Mouse (Mus musculus): ENCODE measurements around the gene Calm5. TPM values are rescaled to one million over a fixed set of nuclear protein-coding genes. Genes with fewer than 3 reads are reported as not detected.

The Calm5 gene
- polyA plus RNA-seq, 1 experiment from 2014 or later = not detected

Other genes with a start within 250 kb of the Calm5 start
- 30.6 and 31.3 TPM in 2 replicates for gene Fam208b, start 243.1 kb upstream of the Calm5 start, polyA plus RNA-seq (2014; fragmentation: Nextera tagmentation; extraction: Ambion mirVana)
- gene Asb13, start 220.1 kb upstream of the Calm5 start, polyA plus RNA-seq (2014; fragmentation: Nextera tagmentation; extraction: Ambion mirVana) = 13.2 and 14.8 TPM in 2 replicates
- gene Calml3, start 49.9 kb upstream of the Calm5 start, polyA plus RNA-seq (2014; fragmentation: Nextera tagmentation; extraction: Ambion mirVana) = 0.27 and 0.96 TPM in 2 replicates
- gene Calm4, start 16.4 kb upstream of the Calm5 start, polyA plus RNA-seq (2014; fragmentation: Nextera tagmentation; extraction: Ambion mirVana) = not detected in 2 replicates
- gene Net1, start 64.0 kb downstream of the Calm5 start, polyA plus RNA-seq (2014; fragmentation: Nextera tagmentation; extraction: Ambion mirVana) = 95.9 and 101 TPM in 2 replicates
- not detected in 2 replicates for gene Tubal3, start 64.1 kb downstream of the Calm5 start, polyA plus RNA-seq (2014; fragmentation: Nextera tagmentation; extraction: Ambion mirVana)
- gene Ucn3, start 91.2 kb downstream of the Calm5 start, polyA plus RNA-seq (2014; fragmentation: Nextera tagmentation; extraction: Ambion mirVana) = not detected in 2 replicates
- 0.16 and 0.33 TPM in 2 replicates for gene Akr1c14, start 194.8 kb downstream of the Calm5 start, polyA plus RNA-seq (2014; fragmentation: Nextera tagmentation; extraction: Ambion mirVana)